Mouse (Mus musculus): Measurements from ENCODE around the gene Nars2.

The Nars2 gene

GRCm38 (mm10) chr7:97072061-97072460 is 120.8 kb downstream of the Nars2 start:
- no peak for DNase-seq (ENCODE audit: low read depth, low spot score)

GRCm38 (mm10) chr7:97074974-97075373 is 123.7 kb downstream of the Nars2 start:
- no peak for DNase-seq (ENCODE audit: low read depth, low spot score)

GRCm38 (mm10) chr7:97076977-97077376 is 125.7 kb downstream of the Nars2 start:
- DNase-seq (ENCODE audit: low read depth, low spot score) = no peak

- DNase-seq (ENCODE audit: low read depth, low spot score) = no peak
These were observed 127.4 kb downstream of the Nars2 start for GRCm38 (mm10) chr7:97078685-97079084.

- DNase-seq (ENCODE audit: low read depth, low spot score) = peak; percentile 12
These were observed 127.8 kb downstream of the Nars2 start for GRCm38 (mm10) chr7:97079145-97079544.

- DNase-seq (ENCODE audit: low read depth, low spot score) = no peak
These were observed 128.5 kb downstream of the Nars2 start for GRCm38 (mm10) chr7:97079651-97080365.

- DNase-seq (ENCODE audit: low read depth, low spot score) = no peak
These were observed 129.4 kb downstream of the Nars2 start for GRCm38 (mm10) chr7:97080621-97081241.

- peak; percentile 16 for DNase-seq (ENCODE audit: low read depth, low spot score)
These were observed 130.1 kb downstream of the Nars2 start, which contains the start of gene Gab2 for GRCm38 (mm10) chr7:97081242-97081958. Gene Gab2 (plus strand): TSS chr7:97081586.

GRCm38 (mm10) chr7:97081959-97082218 is 130.6 kb downstream of the Nars2 start:
- no peak for DNase-seq (ENCODE audit: low read depth, low spot score)

- peak; percentile 14 for DNase-seq (ENCODE audit: low read depth, low spot score)
These were observed 131.2 kb downstream of the Nars2 start for GRCm38 (mm10) chr7:97082219-97083101.

GRCm38 (mm10) chr7:97083579-97083978 is 132.3 kb downstream of the Nars2 start:
- no peak for DNase-seq (ENCODE audit: low read depth, low spot score)

GRCm38 (mm10) chr7:97084181-97084580 is 132.9 kb downstream of the Nars2 start:
- no peak for DNase-seq (ENCODE audit: low read depth, low spot score)

GRCm38 (mm10) chr7:97085291-97085690 is 134.0 kb downstream of the Nars2 start:
- DNase-seq (ENCODE audit: low read depth, low spot score) = no peak

- DNase-seq (ENCODE audit: low read depth, low spot score) = no peak
These were observed 142.9 kb downstream of the Nars2 start for GRCm38 (mm10) chr7:97094241-97094640.

- no peak for DNase-seq (ENCODE audit: low read depth, low spot score)
These were observed 156.8 kb downstream of the Nars2 start for GRCm38 (mm10) chr7:97108119-97108518.
